Mouse (Mus musculus): ENCODE measurements around the gene Gm3055. TPM values are rescaled to one million over a fixed set of nuclear protein-coding genes. Genes with fewer than 3 reads are reported as not detected.
"Not testable (repeated sequence)": the region's sequence is repeated elsewhere in the genome, so short reads cannot be mapped to it uniquely, and the experiment has no call there.

The Gm3055 gene
- polyA plus RNA-seq (2014; fragmentation: Nextera tagmentation; extraction: Ambion mirVana): 10.6 and 11.9 TPM in 2 replicates

DNA sequence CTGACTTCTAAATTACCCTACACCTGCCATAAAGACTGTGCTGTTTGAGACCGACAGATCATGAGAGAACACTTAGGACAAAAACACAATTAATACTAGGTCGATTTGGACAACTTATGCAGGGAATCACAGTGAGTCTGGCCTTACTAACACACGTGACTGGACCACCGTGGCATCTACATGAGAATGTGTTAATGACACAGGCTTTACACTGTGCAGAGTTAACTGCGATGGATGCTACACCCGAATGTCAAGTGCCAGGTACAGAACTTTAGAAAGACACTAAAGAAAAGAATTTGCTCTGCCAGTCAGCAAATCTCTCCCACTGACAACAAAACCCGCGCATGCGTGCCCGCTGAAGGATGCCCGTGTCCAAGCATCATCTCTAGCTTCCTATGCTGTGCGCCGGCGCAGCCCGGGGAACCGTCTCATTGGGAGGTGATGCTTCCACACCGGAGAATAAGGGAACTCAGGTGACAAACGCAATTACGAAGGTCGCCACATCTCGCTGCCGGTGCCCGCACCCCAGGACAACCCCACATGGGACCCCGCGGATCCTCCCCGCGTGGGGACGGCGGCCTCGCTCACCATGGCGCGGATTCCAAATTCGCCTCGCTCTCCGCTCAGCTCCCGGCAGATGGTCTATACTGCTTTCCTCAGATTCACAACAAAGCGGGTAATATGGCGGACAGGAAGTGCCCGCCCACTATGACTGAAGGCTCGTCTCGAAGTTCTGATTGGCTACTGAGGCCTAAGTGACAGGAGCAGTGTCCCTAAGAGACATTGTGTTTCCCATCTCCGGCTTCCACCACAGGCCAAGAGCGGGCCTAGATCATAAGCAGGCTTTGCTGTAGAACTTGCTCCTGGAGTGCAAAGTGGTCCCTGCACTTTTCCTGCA is at the start of gene Gm3055:
Gene Gm3055, minus strand, starts transcription at position 656 of the 898 bp plus-strand sequence.
- peak; percentile 95 for ATAC-seq (ENCODE audit: insufficient number of reproducible peaks, low FRiP score, low TSS enrichment, low read depth)
- H3K4me1 ChIP-seq (ENCODE audit: control insufficient read depth, insufficient read depth, low read length); H3K9me3 ChIP-seq (ENCODE audit: control insufficient read depth, low read length); H3K27me3 ChIP-seq (ENCODE audit: control insufficient read depth, insufficient read depth, low read length); H3K4me3 ChIP-seq (ENCODE audit: low read depth, low read length); H3K36me3 ChIP-seq (ENCODE audit: control insufficient read depth, insufficient read depth, low read length); H3K4me2 ChIP-seq (ENCODE audit: low read depth, severe bottlenecking); DNase-seq (ENCODE audit: low spot score); H3K9ac ChIP-seq (ENCODE audit: low read length); H3K27ac ChIP-seq (replicated peaks; ENCODE audit: low read depth, low read length): not testable (repeated sequence)
- no CpG with 5 or more reads among the region's 43 CpGs for WGBS

DNA sequence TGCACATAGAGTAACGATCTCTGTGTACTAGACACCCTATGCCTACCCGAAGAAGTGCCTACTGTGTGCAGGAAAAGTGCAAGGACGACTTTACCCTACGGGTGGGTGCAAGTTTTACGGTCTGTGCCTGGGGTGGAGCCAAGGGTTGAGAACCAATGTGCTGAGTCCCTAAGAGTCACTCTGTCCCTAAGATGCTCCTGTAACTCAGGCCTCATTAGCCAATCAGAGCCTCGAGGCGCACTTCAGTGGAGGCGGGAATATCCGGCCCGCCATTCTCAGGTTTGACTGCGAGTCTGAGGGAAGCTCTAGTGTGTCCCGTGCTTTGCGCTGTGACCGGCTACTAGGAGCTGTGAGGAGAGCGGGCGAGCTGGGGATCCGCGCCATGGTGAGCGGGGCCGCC is 40.9 kb upstream of the Gm3055 start, which contains the start of gene Gm4767:
Gene Gm4767, plus strand, starts transcription at position 288 of the 400 bp plus-strand sequence.
- H3K27ac ChIP-seq (replicated peaks; ENCODE audit: low read depth, low read length); H3K4me3 ChIP-seq (ENCODE audit: low read depth, low read length); H3K27me3 ChIP-seq (ENCODE audit: control insufficient read depth, insufficient read depth, low read length); ATAC-seq (ENCODE audit: insufficient number of reproducible peaks, low FRiP score, low TSS enrichment, low read depth); H3K4me1 ChIP-seq (ENCODE audit: control insufficient read depth, insufficient read depth, low read length); H3K36me3 ChIP-seq (ENCODE audit: control insufficient read depth, insufficient read depth, low read length); H3K4me2 ChIP-seq (ENCODE audit: low read depth, severe bottlenecking); H3K9me3 ChIP-seq (ENCODE audit: control insufficient read depth, low read length); H3K9ac ChIP-seq (ENCODE audit: low read length): not testable (repeated sequence)
- WGBS: 36% methylated on average over 11 of the region's 20 CpGs
- peak; percentile 22 for DNase-seq (ENCODE audit: low spot score)

DNA sequence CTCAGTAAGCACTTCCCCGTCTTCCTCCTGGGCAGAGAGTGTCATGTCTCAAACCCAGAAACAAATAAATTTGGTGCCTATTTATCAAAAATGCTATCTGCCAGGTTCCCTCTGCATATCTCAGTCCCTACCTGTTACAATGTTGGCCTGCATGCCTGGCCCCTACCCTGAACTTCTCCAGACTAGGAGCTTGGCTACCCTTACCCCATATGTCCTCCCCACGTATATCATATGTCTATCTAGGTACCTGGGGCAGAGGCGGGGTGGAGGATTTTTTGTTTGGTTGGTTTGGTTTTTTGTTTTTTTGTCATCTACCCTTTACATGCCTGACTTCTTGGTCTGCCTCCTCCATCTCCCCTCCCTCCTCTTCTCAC is 430 bp upstream of the Gm3055 start:
- H3K4me1 ChIP-seq (ENCODE audit: control insufficient read depth, insufficient read depth, low read length); H3K36me3 ChIP-seq (ENCODE audit: control insufficient read depth, insufficient read depth, low read length); H3K9me3 ChIP-seq (ENCODE audit: control insufficient read depth, low read length); H3K9ac ChIP-seq (ENCODE audit: low read length); DNase-seq (ENCODE audit: low spot score); H3K4me2 ChIP-seq (ENCODE audit: low read depth, severe bottlenecking); H3K27ac ChIP-seq (replicated peaks; ENCODE audit: low read depth, low read length); H3K27me3 ChIP-seq (ENCODE audit: control insufficient read depth, insufficient read depth, low read length); ATAC-seq (ENCODE audit: insufficient number of reproducible peaks, low FRiP score, low TSS enrichment, low read depth); H3K4me3 ChIP-seq (ENCODE audit: low read depth, low read length): not testable (repeated sequence)
- WGBS: no CpG with 5 or more reads among the region's 3 CpGs

DNA sequence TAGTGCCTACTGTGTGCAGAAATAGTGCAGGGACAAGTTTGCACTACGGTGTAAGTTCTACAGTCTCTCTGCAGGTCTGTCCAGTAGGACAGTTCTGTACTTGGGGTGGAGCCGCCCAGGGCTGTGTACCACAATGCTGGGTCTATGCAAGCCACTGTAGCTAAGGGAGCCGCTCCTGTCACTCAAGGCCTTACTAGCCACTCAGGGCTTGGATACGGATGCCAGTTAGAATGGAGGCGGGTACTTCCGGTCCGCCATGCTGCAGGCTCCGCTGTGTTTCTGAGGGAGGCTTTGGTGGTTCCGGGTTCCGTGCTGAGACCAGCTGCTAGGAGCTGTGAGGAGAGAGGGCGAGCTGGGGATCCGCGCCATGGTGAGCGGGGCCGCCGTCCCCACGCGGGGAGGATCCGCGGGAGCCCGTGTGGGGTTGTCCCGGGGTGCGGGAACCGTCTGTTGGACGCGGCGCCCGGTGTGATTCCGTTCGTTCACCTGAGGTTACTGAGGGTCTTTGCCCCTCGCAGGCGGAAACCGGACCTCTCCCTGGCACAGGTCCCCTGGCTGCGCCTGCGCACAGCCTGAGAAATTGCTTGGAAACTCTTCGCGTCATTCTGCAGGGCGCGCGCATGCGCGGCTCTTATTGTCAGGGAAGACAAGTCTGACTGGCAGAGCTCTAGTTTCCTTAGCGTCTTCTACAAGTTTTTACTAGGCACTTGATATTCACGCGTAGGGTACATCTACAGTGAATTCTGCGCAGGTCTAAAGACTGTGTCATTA is 66.2 kb downstream of the Gm3055 start, which contains the start of gene Zfp433:
Gene Zfp433, plus strand, starts transcription at position 295 of the 771 bp plus-strand sequence.
- H3K9ac ChIP-seq (ENCODE audit: low read length); H3K4me1 ChIP-seq (ENCODE audit: control insufficient read depth, insufficient read depth, low read length); H3K36me3 ChIP-seq (ENCODE audit: control insufficient read depth, insufficient read depth, low read length); H3K27me3 ChIP-seq (ENCODE audit: control insufficient read depth, insufficient read depth, low read length); H3K9me3 ChIP-seq (ENCODE audit: control insufficient read depth, low read length); DNase-seq (ENCODE audit: low spot score); H3K27ac ChIP-seq (replicated peaks; ENCODE audit: low read depth, low read length); H3K4me2 ChIP-seq (ENCODE audit: low read depth, severe bottlenecking); H3K4me3 ChIP-seq (ENCODE audit: low read depth, low read length): not testable (repeated sequence)
- ATAC-seq (ENCODE audit: insufficient number of reproducible peaks, low FRiP score, low TSS enrichment, low read depth): peak; percentile 100
- no CpG with 5 or more reads among the region's 46 CpGs for WGBS

Other genes with a start within 250 kb of the Gm3055 start
- 0.99 and 1.1 TPM in 2 replicates for gene Gna15, start 246.9 kb downstream of the Gm3055 start, polyA plus RNA-seq (2014; fragmentation: Nextera tagmentation; extraction: Ambion mirVana)
- gene Gna11, start 226.0 kb downstream of the Gm3055 start, polyA plus RNA-seq (2014; fragmentation: Nextera tagmentation; extraction: Ambion mirVana): 80.3 and 82.1 TPM in 2 replicates
- 259 and 343 TPM in 2 replicates for gene Aes, start 211.7 kb downstream of the Gm3055 start, polyA plus RNA-seq (2014; fragmentation: Nextera tagmentation; extraction: Ambion mirVana)
- gene Tle2, start 196.6 kb downstream of the Gm3055 start, polyA plus RNA-seq (2014; fragmentation: Nextera tagmentation; extraction: Ambion mirVana): 13.7 and 18.4 TPM in 2 replicates
- 11.1 and 11.6 TPM in 2 replicates for gene Tle6, start 170.1 kb downstream of the Gm3055 start, polyA plus RNA-seq (2014; fragmentation: Nextera tagmentation; extraction: Ambion mirVana)
- gene BC025920, start 164.9 kb downstream of the Gm3055 start, polyA plus RNA-seq (2014; fragmentation: Nextera tagmentation; extraction: Ambion mirVana): 0.63 and 1.5 TPM in 2 replicates
- gene Sirt6, start 143.4 kb downstream of the Gm3055 start, polyA plus RNA-seq (2014; fragmentation: Nextera tagmentation; extraction: Ambion mirVana): 46.2 and 46.5 TPM in 2 replicates
- gene Ankrd24, start 142.6 kb downstream of the Gm3055 start, polyA plus RNA-seq (2014; fragmentation: Nextera tagmentation; extraction: Ambion mirVana): 4.3 and 5.5 TPM in 2 replicates
- gene Gm10778, start 122.1 kb downstream of the Gm3055 start, polyA plus RNA-seq (2014; fragmentation: Nextera tagmentation; extraction: Ambion mirVana): 5.5 and 6.2 TPM in 2 replicates
- gene Zfp433, start 66.3 kb downstream of the Gm3055 start, polyA plus RNA-seq (2014; fragmentation: Nextera tagmentation; extraction: Ambion mirVana): 17.2 and 17.3 TPM in 2 replicates
- gene Gm4767, start 41.0 kb upstream of the Gm3055 start, polyA plus RNA-seq (2014; fragmentation: Nextera tagmentation; extraction: Ambion mirVana): 3.2 and 4.4 TPM in 2 replicates
- 8.7 and 10.4 TPM in 2 replicates for gene Gm32687, start 92.8 kb upstream of the Gm3055 start, polyA plus RNA-seq (2014; fragmentation: Nextera tagmentation; extraction: Ambion mirVana)
- 4.2 and 6.3 TPM in 2 replicates for gene Zfp781, start 159.3 kb upstream of the Gm3055 start, polyA plus RNA-seq (2014; fragmentation: Nextera tagmentation; extraction: Ambion mirVana)